Mouse (Mus musculus) kidney, adult 8-10 months (tissue): Measurements from ENCODE around the gene Dop1a.

ENCODE experiments used
- DNase-seq, 2 experiments: peaks; one replicate each; pipeline ENCODE4 v3.0.0; 2022

The Dop1a gene

GRCm38 (mm10) chr9:86466990-86467870, at the start of gene Dop1a:
Dop1a (plus strand) TSS chr9:86467154.
- DNase-seq = peak; percentile 82 to 86

DNA sequence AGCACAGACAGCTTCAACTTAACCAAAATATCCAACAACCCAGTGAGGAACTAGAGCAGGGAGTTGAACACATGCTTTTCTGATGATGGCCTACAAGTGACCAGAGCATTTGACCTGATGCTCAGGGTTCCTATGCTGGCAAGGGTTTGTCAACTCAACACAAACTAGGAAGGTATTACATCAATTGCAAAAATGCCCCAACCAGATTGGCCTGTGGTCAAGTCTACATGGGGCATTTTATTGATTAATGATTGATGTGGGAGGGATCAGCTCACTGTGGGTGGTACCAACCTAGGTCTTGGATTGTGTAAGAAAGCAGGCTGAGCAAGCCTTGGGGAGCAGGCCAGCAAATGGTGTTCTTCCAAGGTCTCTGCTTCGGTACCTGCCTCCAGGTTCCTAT, 49.0 kb upstream of the Dop1a start:
- no peak for DNase-seq

- no peak for DNase-seq
Observed at GRCm38 (mm10) chr9:86419366-86419765, 47.6 kb upstream of the Dop1a start.

- no peak for DNase-seq
Observed at GRCm38 (mm10) chr9:86423331-86423730, 43.6 kb upstream of the Dop1a start.

- no peak for DNase-seq
Observed at GRCm38 (mm10) chr9:86435510-86435909, 31.4 kb upstream of the Dop1a start.

- DNase-seq = no peak
Observed at GRCm38 (mm10) chr9:86436608-86437007, 30.3 kb upstream of the Dop1a start.

DNA sequence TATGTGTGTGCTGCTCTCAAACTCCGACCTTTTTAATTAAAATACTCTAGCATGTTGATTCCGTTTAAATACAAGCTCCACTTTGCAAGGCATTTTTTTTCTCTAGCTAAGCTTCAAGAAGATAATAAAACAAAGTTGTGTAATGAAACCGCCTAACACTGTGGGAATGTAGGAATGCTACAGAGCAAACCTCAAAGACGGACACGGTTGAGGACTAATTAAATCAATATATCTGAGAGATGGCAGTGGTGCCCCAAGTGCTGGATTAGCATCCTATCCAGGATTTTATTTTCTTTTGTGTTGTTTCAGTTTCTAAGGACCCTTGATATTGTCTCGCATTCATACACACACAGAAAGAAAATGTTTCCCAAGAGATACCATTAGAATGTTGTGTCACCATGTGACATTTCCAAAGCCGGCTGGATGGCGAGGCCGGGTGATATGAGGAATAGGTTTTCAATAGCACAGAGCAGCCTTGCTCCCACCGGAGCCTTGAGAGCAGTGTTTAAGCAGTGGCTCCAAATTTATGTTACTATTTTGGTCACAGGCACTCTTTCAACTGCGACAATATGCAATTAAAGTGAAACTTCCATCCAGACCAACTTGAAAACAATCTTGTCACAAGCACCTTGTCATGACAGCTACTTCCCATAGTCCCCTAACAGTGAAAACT, 28.5 kb upstream of the Dop1a start:
- DNase-seq = no peak

- DNase-seq = no peak
Observed at GRCm38 (mm10) chr9:86442248-86442647, 24.7 kb upstream of the Dop1a start.

- DNase-seq = no peak
Observed at GRCm38 (mm10) chr9:86446847-86447246, 20.1 kb upstream of the Dop1a start.

DNA sequence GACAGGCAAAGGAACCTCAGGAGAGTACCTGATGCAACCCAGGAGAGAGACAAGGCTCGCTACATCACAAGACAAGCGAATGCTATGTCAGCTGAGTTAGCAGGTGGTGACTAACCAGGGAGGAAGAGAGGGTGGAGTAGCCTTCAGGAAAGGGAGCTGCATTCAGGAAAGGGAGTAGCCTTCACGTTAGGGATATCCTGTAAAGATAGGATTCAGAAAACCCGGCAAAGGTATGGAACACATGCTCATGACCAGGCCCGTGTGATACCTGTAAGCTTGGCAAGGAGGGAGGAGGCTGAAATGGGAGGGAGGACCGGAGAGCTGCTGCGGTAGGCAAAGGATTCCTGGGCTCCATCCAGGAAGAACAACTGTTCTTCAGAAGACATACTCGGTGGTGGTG, 19.5 kb upstream of the Dop1a start:
- DNase-seq = no peak

DNA sequence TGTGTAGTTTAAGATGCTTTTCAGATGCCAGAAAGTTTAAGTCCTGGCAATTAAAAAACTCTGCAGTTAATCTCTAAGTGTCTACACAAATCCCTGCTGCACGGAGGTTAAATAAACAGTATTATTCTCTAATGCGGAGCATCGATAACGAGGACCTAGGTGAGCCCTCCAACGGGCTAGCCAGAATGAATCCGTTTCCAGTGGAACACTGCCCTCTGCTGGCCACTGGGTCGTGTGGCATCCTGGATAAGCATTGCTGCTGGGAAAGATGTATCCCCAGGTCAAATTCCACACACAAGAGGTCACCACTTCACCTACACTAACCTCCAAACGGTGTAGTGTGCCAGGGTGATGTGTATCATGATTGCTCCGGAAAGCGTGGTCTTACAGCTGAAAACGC, 17.4 kb upstream of the Dop1a start:
- peak; percentile 57 to 82 for DNase-seq

DNA sequence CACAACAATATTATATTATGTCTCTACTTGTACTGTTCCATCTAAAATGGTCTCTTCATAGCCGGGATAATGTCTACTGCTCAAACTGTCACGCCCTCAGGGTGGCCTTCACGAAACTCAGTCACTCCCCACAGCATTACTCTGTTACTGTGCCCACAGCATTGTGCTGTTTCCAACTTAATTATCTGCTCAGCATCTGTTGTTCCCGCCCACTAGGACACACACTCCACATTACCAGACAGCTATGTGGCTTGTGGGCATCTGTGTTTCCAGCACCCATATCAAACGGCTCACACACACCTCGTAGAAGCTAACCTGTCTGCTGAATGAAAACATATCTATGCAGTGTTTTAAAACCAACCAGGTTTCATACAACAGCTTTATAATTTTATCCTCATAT, 15.9 kb upstream of the Dop1a start:
- DNase-seq = no peak

DNA sequence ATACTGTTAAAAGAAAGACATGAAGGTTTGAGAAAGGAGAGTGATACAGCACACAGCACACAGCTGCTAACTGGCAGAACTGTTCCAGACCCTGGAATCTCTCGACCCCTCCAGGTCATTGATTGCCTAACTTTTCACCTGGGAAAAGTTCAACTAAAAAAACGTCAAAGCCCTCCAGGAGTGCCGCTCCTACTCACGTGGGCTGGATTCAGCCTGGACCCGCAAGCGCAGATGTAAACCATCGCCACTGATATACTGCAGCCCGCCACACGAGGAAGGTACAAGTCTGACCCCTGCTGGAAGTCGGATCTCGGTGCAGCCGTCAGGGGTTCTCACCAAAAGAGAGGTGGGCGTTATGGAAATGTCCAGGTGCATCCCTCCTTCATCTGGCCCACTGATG, 15.3 kb upstream of the Dop1a start:
- DNase-seq = peak in 1 of 2 experiments; percentile 39

GRCm38 (mm10) chr9:86453626-86454025, 13.3 kb upstream of the Dop1a start:
- no peak for DNase-seq

DNA sequence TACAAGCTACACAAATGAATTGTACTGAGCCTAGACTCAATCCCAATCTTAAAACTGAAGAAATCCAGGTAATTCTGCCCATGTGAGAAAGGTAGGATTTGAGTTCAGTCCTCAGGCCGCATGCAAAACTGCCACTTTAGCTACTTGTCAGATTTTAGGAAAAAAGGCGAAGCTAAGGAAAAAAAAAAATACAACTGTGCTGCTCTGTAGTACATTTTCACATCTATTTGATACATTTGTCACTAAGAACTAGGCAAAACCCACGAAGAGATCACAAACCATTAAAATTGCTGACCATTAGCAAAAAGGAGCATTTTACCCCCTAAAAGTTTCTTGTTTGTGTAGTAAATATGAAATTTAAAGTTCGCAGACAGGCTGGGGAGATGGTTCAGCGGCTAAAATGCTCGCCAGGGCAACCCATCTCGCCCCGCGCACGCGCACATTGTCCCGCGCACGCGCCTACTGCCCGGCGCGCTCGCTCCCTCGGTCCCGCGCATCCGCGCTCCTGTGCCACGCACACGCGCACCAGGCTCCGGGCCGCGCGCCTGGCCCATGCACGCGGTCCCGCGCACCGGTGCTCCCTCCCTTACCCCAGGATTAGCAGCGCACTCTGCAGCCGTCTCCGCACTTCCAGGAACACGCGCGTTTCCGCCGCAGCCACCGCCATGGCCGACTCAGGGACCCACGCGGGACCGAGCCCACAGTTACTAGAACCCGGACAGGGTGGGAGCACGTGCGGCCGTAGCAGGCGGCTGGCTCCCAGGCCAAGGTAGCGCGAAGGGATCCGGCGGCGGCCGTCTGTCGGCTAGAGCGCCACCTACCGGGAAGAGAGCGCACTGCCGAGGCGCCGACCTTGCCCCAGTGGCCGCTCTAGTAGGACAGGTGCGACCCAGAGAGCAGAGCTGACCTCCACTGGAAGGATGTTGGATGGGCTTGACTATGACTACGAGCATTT, 2.5 kb upstream of the Dop1a start, which contains the start of gene Ube2cbp:
TSS of gene Ube2cbp (minus strand) at position 800 of the 955 bp plus-strand sequence.
- peak; percentile 81 to 87 for DNase-seq

DNA sequence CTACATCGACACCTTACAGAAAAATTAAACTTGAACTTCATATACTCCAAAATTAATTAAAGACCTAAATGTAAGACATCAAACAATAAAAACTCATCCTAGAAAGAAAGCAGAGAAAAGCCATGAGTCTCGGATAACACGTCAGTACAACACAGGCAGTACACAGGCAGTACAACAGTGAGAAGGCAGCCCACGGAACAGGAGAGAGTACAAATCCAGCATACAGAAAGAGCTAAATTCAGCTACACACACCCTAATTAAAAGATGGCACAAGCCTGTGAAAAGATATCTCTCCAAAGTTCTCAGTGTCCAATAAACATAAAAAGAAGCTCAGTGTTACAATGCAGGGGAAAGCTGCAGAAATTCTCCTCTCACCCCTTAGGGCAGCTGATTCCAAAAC, 9.0 kb downstream of the Dop1a start:
- DNase-seq = no peak

DNA sequence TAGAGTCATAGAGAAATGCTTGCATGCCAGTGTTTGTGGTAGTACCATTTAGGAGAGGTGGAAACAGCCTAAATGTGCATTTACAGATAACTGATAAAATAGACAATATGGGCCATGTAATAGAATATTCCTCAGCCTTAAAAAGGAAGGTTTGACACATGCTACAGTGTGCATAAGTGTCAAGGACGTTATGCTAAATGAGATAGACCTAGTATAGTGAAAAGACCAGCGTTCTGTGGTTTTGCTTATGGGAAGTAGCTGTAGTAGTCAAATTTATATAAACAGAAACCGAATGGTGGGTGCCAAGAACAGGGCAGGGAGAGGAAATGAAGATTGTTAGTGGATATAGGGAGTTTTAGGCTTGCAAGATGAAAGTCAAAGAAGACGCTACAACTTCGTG, 9.8 kb downstream of the Dop1a start:
- no peak for DNase-seq

DNA sequence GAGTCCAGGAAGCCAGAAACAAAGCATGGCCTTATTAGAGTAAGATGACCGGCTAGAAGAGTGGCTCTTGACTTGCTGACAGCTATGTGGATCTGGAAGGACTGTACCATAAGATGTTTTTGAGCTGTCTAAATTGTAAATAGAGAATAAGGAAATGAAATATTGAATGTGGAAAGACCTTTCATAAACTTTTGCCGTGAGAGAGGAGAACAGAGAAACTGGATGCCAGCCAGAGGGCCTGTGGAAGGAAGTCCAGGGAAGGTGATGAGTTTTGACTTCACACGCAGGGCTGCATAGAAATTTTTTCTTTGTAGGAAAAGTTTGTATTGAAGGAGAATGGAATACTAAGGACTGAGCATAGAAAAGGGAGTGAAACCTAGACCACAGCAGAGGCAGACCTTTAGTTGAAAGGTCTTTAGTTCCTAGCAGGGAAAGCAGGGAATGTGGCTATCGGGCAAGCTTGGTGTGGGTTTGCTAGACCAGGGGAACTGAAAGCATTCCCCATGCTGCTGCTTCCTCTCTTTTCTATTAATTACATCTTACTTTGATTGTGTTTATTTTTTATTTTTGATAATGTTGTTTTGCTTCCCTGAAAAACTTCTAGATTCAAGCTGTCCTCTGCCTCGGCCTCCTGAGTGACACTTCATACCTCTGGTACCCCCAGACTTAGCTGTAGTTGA, 11.6 kb downstream of the Dop1a start:
- no peak for DNase-seq

DNA sequence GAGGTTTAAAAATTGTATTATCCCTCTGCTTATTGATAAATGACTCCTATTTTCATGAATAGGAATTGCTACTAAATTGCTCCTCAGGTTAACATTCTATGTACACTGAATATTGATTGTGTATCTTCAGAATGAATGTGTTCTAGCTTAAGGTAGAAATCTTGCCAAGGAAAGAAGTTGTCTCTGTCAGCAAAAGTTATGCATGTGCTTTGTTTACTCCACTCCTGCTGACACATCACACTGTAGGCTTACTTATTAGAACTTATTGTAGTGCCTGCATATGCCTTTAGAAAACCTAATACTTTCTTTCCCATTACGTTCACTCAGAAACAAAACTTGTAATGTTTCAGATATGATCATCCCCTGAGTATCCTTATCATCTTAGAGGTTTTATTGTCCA, 15.3 kb downstream of the Dop1a start:
- no peak for DNase-seq

DNA sequence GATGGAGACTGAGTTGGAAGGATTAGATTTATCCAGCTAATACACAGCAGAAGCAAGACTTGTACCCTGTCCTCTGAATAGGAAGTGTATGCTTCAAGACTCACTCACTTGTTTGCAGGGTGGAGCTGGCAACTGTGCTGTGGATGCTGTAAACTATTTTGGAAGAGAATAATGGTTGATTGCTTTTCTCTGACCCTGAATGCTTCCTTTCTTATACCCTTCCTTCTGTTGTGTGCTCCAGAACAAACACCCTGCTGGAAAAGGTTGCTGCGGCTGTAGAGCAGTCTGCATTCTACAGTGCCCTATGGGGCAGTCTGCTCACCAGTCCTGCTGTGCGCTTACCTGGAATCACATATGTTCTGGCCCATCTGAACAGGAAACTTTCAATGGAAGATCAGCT, 24.8 kb downstream of the Dop1a start:
- no peak for DNase-seq

DNA sequence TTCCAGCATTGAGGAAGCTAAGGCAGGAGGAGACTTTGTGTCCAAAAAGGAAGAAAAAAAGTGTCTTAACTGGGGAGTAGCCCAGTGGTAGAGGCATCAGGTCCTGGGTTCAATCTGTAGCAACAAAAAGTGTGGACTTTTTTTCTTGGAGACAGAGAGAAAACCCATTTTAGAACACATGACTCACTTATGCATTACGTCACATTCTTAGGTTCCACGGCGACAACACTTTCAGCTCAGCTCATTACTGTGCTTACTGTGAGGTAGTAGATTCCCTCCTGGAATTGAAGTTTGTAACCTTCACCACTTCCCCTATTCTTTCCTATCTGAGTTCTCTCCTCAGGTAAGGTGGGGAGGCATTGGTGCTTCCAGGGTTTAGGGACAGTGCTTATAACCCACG, 29.3 kb downstream of the Dop1a start:
- DNase-seq = no peak

GRCm38 (mm10) chr9:86499083-86499482, 32.1 kb downstream of the Dop1a start:
- DNase-seq = no peak
